Mouse (Mus musculus) liver, embryonic 15.5 days (tissue): Measurements from ENCODE around the gene Dffa. TPM values are rescaled to one million over a fixed set of nuclear protein-coding genes. Genes with fewer than 3 reads are reported as not detected.

ENCODE experiments used
- ATAC-seq: fragments of 200-750 bp; cut with Nextera tagmentation; 2 replicates; pipeline ENCODE4 v1.8.0; 2017; ENCODE audit warnings: moderate number of reproducible peaks, mild to moderate bottlenecking, moderate library complexity; ENCODE audit not compliant: insufficient read depth
- H3K27ac ChIP-seq: fragments of 300-500 bp; sonication (generic); replicated peaks from 2 replicates; pipeline ENCODE4 v1.5.1; 2015; ENCODE audit warnings: mild to moderate bottlenecking, inconsistent platforms
- H3K27me3 ChIP-seq: fragments of 300-500 bp; sonication (generic); 2 replicates; pipeline ENCODE4 v1.6.1; 2015; ENCODE audit warnings: mild to moderate bottlenecking, inconsistent platforms
- H3K36me3 ChIP-seq: fragments of 300-500 bp; sonication (generic); replicated peaks from 2 replicates; pipeline ENCODE4 v1.6.1; 2015; ENCODE audit warnings: moderate library complexity, mild to moderate bottlenecking, inconsistent platforms
- H3K4me1 ChIP-seq: fragments of 300-500 bp; sonication (generic); replicated peaks from 2 replicates; pipeline ENCODE4 v1.6.1; 2015; ENCODE audit warnings: inconsistent platforms
- H3K4me2 ChIP-seq: fragments of 300-500 bp; sonication (generic); 2 replicates; pipeline ENCODE4 v1.6.1; 2015; ENCODE audit warnings: moderate library complexity, mild to moderate bottlenecking, inconsistent platforms
- H3K4me3 ChIP-seq: fragments of 300-500 bp; sonication (generic); replicated peaks from 2 replicates; pipeline ENCODE4 v1.5.1; 2015; ENCODE audit warnings: mild to moderate bottlenecking, inconsistent platforms
- H3K9ac ChIP-seq: fragments of 300-500 bp; sonication (generic); 2 replicates; pipeline ENCODE4 v1.6.1; 2015; ENCODE audit warnings: moderate library complexity, mild to moderate bottlenecking, inconsistent platforms
- H3K9me3 ChIP-seq: fragments of 300-500 bp; sonication (generic); replicated peaks from 2 replicates; pipeline ENCODE4 v1.6.1; 2016; ENCODE audit warnings: inconsistent platforms
- WGBS: fragments of 180-500 bp; shearing (Covaris S2); methylation state at CpG from one replicate; pipeline ENCODE4 v1.1.7; 2015; ENCODE audit warnings: mixed read lengths; ENCODE audit not compliant: insufficient replicate concordance; 5-methylcytosine and 5-hydroxymethylcytosine counted together
- polyA plus RNA-seq: library from polyadenylated mRNA; unstranded; fragments of >200 nt; fragmentation: Nextera tagmentation; extraction: Ambion mirVana; gene quantifications from 2 replicates; pipeline ENCODE4 v1.2.1, GENCODE M21; 2015

Gene Dffa
- polyA plus RNA-seq, 1 experiment from 2014 or later = 14.4 TPM

GRCm38 (mm10) chr4:149066672-149067551 lies 37.0 kb upstream of the Dffa start:
- Histone ChIP-seq H3K36me3 (peaks cover 5% of the 10 kb centered on the region), H3K4me1 (0 out of 2 replicates have a peak, but pooled peaks cover 7% of the 10 kb centered on the region), H3K27me3 (no peaks in the 10 kb centered on the region), H3K9me3 (no peaks in the 10 kb centered on the region), H3K4me3 (no peak overlapping the region), H3K4me2 (no peak overlapping the region), H3K9ac (no peak overlapping the region), H3K27ac (no peak overlapping the region)
- 62% methylated on average over 22 of the region's 22 CpGs for WGBS
- ATAC-seq = peak; percentile 40

- Histone ChIP-seq H3K27me3 (no peaks in the 10 kb centered on the region), H3K27ac (no peak overlapping the region), H3K9ac (no peak overlapping the region), H3K4me2 (no peak overlapping the region), H3K4me3 (no peak overlapping the region), H3K9me3 (no peaks in the 10 kb centered on the region), H3K4me1 (peaks cover 26% of the 10 kb centered on the region), H3K36me3 (peaks cover 21% of the 10 kb centered on the region)
- ATAC-seq = no peak
- WGBS = 84% methylated on average over 13 of the region's 13 CpGs
Observed at GRCm38 (mm10) chr4:149075073-149075472, 28.9 kb upstream of the Dffa start.

GRCm38 (mm10) chr4:149075871-149076575 lies 27.9 kb upstream of the Dffa start:
- H3K27ac ChIP-seq = no peak overlapping the region
- H3K4me1 ChIP-seq = peaks cover 26% of the 10 kb centered on the region
- H3K4me3 ChIP-seq = no peak overlapping the region
- H3K9ac ChIP-seq = no peak overlapping the region
- 0 out of 2 replicates have a peak, but pooled peaks have one; percentile 40 for ATAC-seq
- WGBS = 38% methylated on average over 10 of the region's 10 CpGs
- no peaks in the 10 kb centered on the region for H3K9me3 ChIP-seq
- H3K36me3 ChIP-seq = peaks cover 21% of the 10 kb centered on the region
- H3K27me3 ChIP-seq = no peaks in the 10 kb centered on the region
- no peak overlapping the region; the same call in 1 of the 2 replicates for H3K4me2 ChIP-seq

GRCm38 (mm10) chr4:149078261-149078660 lies 25.7 kb upstream of the Dffa start:
- 50% methylated on average over 4 of the region's 4 CpGs for WGBS
- no peaks in the 10 kb centered on the region for H3K9me3 ChIP-seq
- no peak overlapping the region for H3K9ac ChIP-seq
- no peaks in the 10 kb centered on the region for H3K27me3 ChIP-seq
- H3K27ac ChIP-seq = no peak overlapping the region; the same call in 1 of the 2 replicates
- ATAC-seq = no peak; the same call in 1 of the 2 replicates
- H3K36me3 ChIP-seq = peaks cover 13% of the 10 kb centered on the region; the same call in 1 of the 2 replicates
- no peak overlapping the region for H3K4me3 ChIP-seq
- H3K4me2 ChIP-seq = no peak overlapping the region
- peaks cover 36% of the 10 kb centered on the region for H3K4me1 ChIP-seq

GRCm38 (mm10) chr4:149079629-149080028 lies 24.3 kb upstream of the Dffa start:
- 72% methylated on average over 6 of the region's 6 CpGs for WGBS
- peaks cover 7% of the 10 kb centered on the region; the same call in 1 of the 2 replicates for H3K36me3 ChIP-seq
- no peaks in the 10 kb centered on the region for H3K9me3 ChIP-seq
- no peak overlapping the region for H3K9ac ChIP-seq
- H3K27ac ChIP-seq = no peak overlapping the region
- no peak for ATAC-seq
- H3K4me2 ChIP-seq = no peak overlapping the region
- H3K4me1 ChIP-seq = peaks cover 36% of the 10 kb centered on the region
- H3K4me3 ChIP-seq = no peak overlapping the region
- H3K27me3 ChIP-seq = no peaks in the 10 kb centered on the region

- Histone ChIP-seq H3K27me3 (no peaks in the 10 kb centered on the region), H3K36me3 (peaks cover 3% of the 10 kb centered on the region; the same call in 1 of the 2 replicates), H3K4me2 (no peak overlapping the region), H3K9me3 (no peaks in the 10 kb centered on the region), H3K9ac (no peak overlapping the region), H3K4me3 (no peak overlapping the region), H3K4me1 (peaks cover 36% of the 10 kb centered on the region), H3K27ac (no peak overlapping the region)
- WGBS = 80% methylated on average over 8 of the region's 8 CpGs
- no peak for ATAC-seq
Observed at GRCm38 (mm10) chr4:149080111-149080510, 23.8 kb upstream of the Dffa start.

GRCm38 (mm10) chr4:149081528-149081927 lies 22.4 kb upstream of the Dffa start:
- Histone ChIP-seq H3K9ac (no peak overlapping the region), H3K9me3 (no peaks in the 10 kb centered on the region), H3K36me3 (no peaks in the 10 kb centered on the region), H3K4me2 (no peak overlapping the region), H3K4me1 (peaks cover 33% of the 10 kb centered on the region), H3K4me3 (no peak overlapping the region), H3K27ac (peak overlapping the region; percentile 48), H3K27me3 (no peaks in the 10 kb centered on the region)
- WGBS = 73% methylated on average over 17 of the region's 17 CpGs
- ATAC-seq = peak; percentile 64

- Histone ChIP-seq H3K27ac (no peak overlapping the region), H3K27me3 (no peaks in the 10 kb centered on the region), H3K4me1 (peaks cover 20% of the 10 kb centered on the region), H3K9ac (no peak overlapping the region), H3K4me3 (no peak overlapping the region), H3K9me3 (no peaks in the 10 kb centered on the region), H3K4me2 (no peak overlapping the region), H3K36me3 (no peaks in the 10 kb centered on the region)
- 76% methylated on average over 5 of the region's 5 CpGs for WGBS
- ATAC-seq = no peak
Observed at GRCm38 (mm10) chr4:149085381-149085780, 18.6 kb upstream of the Dffa start.

GRCm38 (mm10) chr4:149091364-149091763 lies 12.6 kb upstream of the Dffa start:
- WGBS = 64% methylated on average over 8 of the region's 8 CpGs

GRCm38 (mm10) chr4:149097956-149098355 lies 6.0 kb upstream of the Dffa start:
- Histone ChIP-seq H3K4me1 (peaks cover 31% of the 10 kb centered on the region), H3K9me3 (no peaks in the 10 kb centered on the region), H3K27me3 (no peaks in the 10 kb centered on the region), H3K9ac (no peak overlapping the region), H3K27ac (peak overlapping the region; percentile 70), H3K36me3 (peaks cover 10% of the 10 kb centered on the region; the same call in 1 of the 2 replicates), H3K4me3 (peak overlapping the region; percentile 95), H3K4me2 (peak overlapping the region; percentile 89)
- 67% methylated on average over 3 of the region's 3 CpGs for WGBS
- ATAC-seq = no peak

More at GRCm38 (mm10) chr4:149091364-149091763, 12.6 kb upstream of the Dffa start:
- H3K9ac ChIP-seq = no peak overlapping the region
- no peak overlapping the region for H3K4me3 ChIP-seq
- no peaks in the 10 kb centered on the region for H3K9me3 ChIP-seq
- no peaks in the 10 kb centered on the region for H3K27me3 ChIP-seq
- no peak for ATAC-seq
- peaks cover 15% of the 10 kb centered on the region for H3K36me3 ChIP-seq
- no peak overlapping the region for H3K27ac ChIP-seq
- H3K4me1 ChIP-seq = peaks cover 15% of the 10 kb centered on the region
- no peak overlapping the region for H3K4me2 ChIP-seq

- Histone ChIP-seq H3K36me3 (peaks cover 8% of the 10 kb centered on the region; the same call in 1 of the 2 replicates), H3K4me1 (peaks cover 31% of the 10 kb centered on the region)
- WGBS = 4% methylated on average over 11 of the region's 11 CpGs
Observed at GRCm38 (mm10) chr4:149098571-149098970, 5.4 kb upstream of the Dffa start.

More at GRCm38 (mm10) chr4:149098571-149098970, 5.4 kb upstream of the Dffa start:
- peak overlapping the region; percentile 89 for H3K4me2 ChIP-seq
- no peaks in the 10 kb centered on the region for H3K9me3 ChIP-seq
- H3K4me3 ChIP-seq = peak overlapping the region; percentile 95
- no peak for ATAC-seq
- peak overlapping the region; percentile 89 for H3K9ac ChIP-seq
- peak overlapping the region; percentile 70 for H3K27ac ChIP-seq
- H3K27me3 ChIP-seq = no peaks in the 10 kb centered on the region
